Mouse (Mus musculus) cerebellum, postnatal 4 days (tissue): ENCODE measurements around the gene Nanos2.

ENCODE experiments used
- DNase-seq, 2 experiments: peaks; one replicate each; pipeline ENCODE4 v3.0.0; 2022; ENCODE audit warnings: low spot score in 2 of 2, mixed read lengths in 1 of 2

Nanos2 gene

DNA sequence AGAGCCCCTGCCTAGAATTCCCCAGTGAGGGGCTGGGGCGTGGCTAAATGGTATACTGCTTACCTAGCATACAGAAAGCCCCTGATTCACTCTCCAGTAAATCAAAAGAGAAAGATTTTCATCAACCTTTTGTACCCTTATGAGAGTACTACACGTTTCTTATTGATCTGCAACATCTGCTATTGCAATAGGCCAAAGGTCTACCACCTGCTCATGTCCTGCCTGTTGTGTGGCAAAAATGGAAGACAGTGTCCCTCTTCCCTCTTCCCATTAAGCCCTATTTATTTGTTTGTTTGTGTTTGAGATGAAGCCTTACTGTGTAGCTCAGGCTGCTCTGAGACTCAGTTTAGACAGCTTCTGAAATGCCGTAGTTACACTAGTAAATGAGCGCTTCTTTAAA, 28.8 kb downstream of the Nanos2 start:
- DNase-seq: no peak

- no peak for DNase-seq
These were observed 30.7 kb downstream of the Nanos2 start for GRCm38 (mm10) chr7:19017909-19018308.

DNA sequence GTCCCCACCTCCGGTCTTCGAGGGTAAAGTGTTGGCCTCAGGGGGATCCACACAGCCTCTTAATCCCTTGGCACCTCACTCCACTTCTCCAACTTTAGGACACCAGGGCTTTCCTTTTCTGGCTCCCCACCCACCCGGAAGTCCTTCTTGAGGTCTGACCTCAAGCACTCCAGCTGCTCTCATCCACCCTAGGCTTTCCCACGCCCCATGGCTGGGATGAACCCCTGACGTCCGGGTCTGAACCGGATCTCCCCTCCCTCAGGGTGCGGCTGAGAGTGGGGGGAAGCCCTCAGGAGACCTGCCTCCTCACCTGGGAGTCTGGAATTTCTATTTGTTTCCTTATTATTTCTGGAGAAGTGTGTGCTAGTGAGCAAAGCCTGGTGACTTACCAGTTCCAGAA, 33.8 kb downstream of the Nanos2 start:
- no peak for DNase-seq

DNA sequence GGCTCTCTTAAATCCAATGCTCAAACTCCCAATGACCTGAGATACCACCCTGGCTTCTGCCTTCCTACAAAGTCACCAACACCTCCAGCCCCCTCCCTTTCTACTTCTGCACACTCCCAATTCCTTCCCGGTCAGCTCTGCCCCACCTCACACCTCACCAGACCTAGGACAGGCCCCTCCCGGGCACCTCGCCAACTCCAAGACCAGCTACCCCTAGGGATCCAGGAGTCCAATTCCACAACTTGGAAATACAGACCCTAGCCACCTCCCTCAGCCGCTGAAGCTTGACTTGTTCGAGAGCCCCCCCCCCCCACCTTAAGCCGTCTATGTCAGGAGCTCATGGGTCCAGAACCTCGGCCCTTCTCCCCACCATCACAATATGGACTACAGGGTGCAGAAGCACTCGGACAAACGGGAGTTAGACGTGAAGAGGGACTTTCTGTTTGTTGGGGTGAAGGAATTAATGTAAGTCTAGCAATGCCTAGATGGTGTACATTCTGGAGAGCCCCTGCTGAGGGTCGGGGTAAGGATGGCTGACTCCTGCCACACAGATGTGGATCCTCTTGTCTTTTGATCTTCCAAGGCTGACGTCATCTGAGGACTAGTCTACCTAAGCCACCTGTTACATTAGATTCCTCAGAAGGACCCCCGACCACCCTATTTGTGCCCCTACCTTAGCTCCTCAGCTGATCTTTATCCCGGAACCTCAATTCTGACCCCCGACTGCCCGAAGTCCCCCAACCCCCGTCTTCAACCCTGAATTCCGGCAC, 35.2 kb downstream of the Nanos2 start:
- DNase-seq: no peak

DNA sequence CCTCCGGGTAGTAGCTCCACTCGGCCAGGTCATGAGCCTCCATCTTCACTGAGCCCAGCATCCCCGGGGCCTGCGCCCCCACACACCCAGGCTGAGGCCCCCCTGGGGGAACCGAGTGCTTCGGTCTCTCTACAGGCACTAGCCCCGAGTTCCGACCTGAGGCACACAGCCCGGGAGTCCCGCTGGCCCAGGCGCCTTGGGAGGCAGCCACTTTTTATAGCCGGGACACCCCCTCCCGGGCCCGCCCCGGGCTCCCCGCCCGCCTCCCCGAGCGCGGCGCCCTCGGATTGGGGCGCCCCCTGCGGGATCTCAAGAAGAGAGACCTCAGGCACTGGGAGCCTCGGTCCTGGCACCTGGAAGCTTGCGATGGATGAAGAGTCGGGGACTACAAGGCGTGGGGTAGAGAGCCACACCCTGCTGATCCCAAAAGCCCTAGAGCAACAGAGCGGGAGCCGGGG, 36.2 kb downstream of the Nanos2 start, which contains the start of gene Foxa3:
TSS of gene Foxa3 (minus strand) at position 182 of the 458 bp plus-strand sequence.
- no peak for DNase-seq

DNA sequence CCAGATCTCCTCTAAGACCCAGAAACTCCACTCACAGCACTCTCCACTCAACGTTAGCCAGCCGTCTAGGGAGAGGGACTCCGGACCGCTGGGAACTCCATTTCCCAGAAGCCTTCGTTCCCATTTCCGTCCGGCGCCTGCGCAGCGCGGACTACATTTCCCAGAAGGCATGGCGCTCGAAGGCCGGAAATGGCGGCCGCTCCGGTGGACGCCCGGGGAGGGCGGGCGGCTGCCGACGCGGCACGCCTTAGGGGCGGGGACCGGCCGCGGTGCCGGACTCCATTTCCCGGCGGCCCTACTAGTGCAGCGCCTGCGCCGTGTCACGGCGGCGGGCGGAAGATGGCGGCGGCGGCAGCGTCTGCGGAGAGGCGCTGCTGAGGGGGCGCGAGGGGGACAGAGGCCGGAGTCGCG, 36.9 kb downstream of the Nanos2 start, which contains the start of gene Sympk:
TSS of gene Sympk (plus strand) at position 282 of the 411 bp plus-strand sequence.
- peak; percentile 93 to 95 for DNase-seq

DNA sequence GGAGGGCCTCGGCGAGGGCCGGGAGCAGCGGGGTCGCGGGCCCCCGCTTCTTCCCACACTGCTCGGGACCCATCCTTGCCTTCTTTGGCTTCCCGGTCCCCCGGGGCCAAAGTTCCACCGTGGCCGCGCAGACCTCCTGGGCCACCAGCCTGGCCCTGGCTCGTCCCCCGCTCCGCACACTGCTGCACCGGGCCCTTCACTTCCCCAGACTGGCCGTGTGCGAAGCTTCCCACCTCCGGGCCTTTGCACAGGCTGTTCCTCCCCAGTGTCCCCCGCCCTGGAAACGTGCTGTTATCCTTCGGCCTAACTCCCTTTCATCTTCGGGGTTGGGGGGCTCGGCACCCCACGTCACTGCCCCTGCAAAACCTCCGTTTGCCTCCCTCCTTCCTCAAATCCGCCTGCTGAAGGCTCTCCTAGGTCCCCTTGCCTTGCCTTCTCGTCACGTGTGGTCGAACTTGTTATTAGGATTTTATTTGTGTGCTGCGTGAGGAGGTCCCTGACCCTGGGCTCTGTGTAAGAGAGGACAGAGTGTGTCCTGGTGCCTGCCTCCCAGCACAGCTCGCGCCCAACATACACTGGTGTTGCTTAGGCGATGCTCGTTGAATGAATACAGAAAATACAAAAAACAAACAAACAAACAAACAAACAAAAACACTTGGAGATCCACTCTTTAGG, 37.5 kb downstream of the Nanos2 start:
- DNase-seq: no peak

- DNase-seq: no peak
These were observed 40.9 kb downstream of the Nanos2 start for GRCm38 (mm10) chr7:19028067-19028466.

GRCm38 (mm10) chr7:19029084-19029653, 42.0 kb downstream of the Nanos2 start:
- DNase-seq: peak in 1 of 2 experiments; percentile 63

- no peak for DNase-seq
These were observed 44.4 kb downstream of the Nanos2 start for GRCm38 (mm10) chr7:19031641-19032040.
